Mouse (Mus musculus): ENCODE data around the gene Fam81a.

DNA sequence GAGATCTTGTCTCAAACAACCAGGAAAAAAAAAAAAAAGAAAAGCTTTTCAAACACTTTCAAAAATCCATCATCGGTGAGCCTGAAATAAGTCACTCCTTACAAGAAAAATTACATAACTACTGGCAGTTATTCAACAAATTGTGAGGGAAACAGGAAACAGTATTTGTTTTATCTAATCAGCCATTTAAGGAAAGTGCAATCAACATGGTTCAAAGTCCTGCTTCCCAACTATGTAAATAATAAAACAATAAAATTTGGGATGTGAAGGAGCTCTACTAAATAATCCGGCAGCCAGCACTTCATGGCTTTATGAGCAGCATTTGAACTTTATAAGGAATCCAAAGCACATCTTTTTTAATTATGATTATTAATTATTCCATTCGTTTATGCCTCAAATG lies 80.3 kb downstream of the Fam81a start:
- TF ChIP-seq CTCF (IDR thresholded peaks at IDR 0.05; ENCODE audit: extremely low read depth, insufficient read depth, insufficient read length, insufficient replicate concordance): no peak
- TF ChIP-seq POLR2A (IDR thresholded peaks at IDR 0.05; ENCODE audit: low read depth, low read length): no peak

Measured in spleen, adult 2 months (tissue).